Mouse (Mus musculus) ovary, postnatal 14 days (tissue): ENCODE measurements around the gene Trip12.

Experiments used
- DNase-seq: peaks from one replicate; pipeline ENCODE4 v3.0.0; 2022; ENCODE audit warnings: low spot score

Trip12 gene

GRCm38 (mm10) chr1:84777455-84777854, 62.9 kb downstream of the Trip12 start:
- DNase-seq = no peak

GRCm38 (mm10) chr1:84758843-84759242, 81.5 kb downstream of the Trip12 start:
- DNase-seq = no peak

DNA sequence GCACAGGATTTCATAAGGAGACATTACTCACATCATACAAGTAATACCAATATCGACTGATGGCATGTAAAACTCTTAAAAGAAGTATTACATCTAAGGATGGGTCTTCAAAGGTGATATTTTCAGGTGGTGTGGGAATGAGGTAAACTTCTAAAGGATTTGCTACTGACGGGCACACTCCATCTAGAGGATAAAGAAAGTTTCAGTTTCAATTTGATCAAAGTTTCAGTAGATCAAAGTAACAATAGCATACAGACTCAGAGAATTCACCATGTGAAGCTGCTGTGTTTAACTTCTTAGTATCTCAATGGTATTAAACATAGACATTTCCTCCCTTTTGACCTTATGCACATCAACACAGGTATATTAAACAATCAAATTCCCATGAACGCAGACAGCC, 98.2 kb downstream of the Trip12 start:
- no peak for DNase-seq

- no peak for DNase-seq
Measured at GRCm38 (mm10) chr1:84740080-84740479, 100.2 kb downstream of the Trip12 start.

GRCm38 (mm10) chr1:84737097-84737496, 103.2 kb downstream of the Trip12 start:
- no peak for DNase-seq

DNA sequence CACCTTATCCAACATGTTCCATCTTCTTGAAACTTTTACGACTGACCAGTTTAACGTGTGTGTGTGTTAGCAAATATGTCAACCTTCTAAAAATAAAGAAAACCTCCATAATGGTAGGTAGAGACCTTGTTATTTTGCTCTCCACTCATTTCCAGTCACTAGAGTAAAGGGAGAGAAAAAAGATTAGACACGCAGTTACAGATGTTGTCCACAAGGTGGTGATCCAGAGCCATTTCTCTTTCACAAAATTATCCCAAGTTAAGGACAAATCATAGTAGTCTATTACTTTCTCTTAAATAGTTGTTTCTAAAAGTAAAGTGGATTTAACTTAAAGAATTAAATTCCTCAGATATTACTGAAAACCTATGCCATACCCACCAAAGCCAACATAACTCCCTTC, 106.5 kb downstream of the Trip12 start:
- no peak for DNase-seq

DNA sequence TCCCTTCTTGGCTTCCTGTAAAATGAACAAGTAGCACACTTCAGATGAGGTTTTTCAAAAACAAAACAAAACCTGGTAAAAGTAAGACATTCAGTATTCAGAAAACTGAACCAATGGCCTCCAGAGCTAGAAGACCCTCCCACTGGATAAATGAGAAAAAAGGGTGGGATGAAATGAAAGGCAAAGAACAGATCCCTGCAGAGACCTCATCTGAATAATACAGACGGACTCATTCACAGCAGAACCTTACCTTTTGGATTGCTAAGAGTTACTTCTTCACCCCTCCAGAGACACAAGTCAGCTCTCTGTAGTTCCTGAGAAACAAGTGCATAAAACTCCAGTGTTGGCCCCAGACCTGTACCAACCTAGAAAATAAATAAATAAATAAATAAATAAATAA, 108.6 kb downstream of the Trip12 start:
- no peak for DNase-seq

DNA sequence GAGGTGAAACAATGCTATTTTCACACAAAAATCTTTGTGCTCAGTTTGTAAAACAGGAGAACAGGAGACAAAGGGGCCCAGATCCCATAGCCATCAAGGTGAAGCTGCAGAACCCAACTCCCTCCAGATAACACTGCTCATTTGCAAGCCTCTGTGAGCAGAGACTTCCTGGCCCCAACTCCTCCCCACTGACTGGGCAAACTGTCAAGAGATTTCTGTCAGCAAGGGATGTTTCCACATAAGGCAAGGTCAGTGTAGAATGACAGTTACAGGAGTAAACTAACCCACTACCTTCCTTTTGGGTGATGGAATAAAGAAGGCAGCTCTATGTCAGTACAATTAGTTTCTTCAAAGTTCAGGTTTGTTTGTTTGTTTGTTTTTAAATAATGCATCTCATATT, 117.5 kb downstream of the Trip12 start:
- DNase-seq = no peak

GRCm38 (mm10) chr1:84722371-84722770, 117.9 kb downstream of the Trip12 start:
- no peak for DNase-seq

DNA sequence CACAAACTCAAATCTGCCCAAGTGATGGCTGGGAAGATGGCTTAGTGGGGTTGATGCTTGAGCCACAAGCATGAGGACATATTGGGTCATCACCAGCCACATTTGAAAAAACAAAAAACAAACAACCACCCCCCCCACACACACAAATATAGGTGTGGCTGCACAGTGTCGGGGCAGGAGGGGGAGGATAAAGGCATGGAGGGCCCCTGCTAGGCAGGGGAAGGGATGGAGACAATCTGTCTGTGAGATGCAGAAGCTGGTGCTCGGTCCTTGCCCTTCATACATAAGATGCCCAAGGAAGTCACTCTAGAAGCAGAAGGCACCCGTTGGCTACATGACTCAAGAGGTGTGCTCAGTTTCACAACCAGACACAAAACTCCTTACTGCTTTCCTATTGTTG, 118.4 kb downstream of the Trip12 start:
- no peak for DNase-seq

DNA sequence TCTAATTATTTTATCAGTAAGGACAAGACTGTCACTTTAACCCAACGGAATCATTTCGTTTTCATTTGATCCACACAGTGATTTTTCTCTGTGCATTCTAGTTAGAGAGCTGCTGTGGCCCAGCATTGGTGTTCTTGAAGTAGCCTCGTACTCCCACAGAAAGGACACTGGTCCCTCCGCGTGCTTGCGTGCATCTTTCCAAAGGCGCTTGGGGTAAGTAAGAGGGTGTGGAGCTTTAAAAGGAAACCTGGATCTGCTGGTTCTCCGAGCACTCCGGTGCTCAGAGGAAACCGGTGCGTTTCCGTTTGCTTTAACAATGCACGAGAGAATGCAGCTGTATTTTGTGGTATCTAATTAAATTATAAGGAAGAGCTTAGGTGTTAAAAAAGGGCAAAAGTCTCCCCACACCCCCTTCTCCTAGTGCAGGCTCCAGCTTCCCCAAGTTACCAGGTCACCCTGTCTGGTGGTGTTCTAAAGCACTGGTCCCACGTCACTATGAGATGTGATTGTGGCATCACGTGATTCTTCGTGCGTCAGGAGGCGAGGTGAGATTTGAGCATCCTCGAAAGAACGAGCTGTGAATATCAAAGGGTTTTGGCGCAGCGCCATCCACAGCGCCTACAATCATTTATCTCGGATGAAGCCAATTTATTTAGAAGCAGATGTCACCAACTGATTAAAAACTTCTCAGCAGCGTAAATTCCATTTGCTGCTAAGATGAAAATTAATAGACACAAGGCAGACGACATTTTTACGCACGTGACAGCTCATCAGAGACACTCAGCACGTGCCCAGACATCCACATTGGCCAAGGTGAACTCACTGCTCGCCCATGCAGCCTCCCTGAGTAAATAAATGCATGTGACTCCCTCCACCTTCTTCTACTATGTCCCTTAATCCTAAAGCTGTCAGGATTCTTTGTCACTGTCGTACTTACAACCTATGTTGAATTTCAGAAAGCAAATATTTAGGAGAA, 130.2 kb downstream of the Trip12 start:
- DNase-seq = no peak

DNA sequence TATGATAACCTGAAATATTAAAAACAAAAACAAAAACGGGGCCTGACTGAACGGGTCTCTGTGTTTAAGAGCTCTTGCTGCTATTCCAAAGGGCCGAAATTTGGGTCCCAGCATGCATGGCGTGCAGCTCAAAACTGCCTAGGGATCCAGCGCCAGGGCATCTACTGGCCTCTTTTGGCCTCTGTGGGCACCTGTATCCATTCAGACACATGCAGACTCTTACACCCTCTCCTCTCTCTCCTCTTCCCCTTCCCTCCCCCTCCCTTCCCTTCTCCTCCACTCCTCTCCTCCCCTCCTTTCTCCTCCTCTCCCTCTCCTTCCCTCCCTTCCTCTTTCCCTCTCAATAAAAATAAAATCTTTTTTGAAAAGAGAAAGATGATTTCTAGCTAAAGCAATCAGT, 130.9 kb downstream of the Trip12 start:
- no peak for DNase-seq

GRCm38 (mm10) chr1:84700254-84700653, 140.1 kb downstream of the Trip12 start:
- no peak for DNase-seq

- no peak for DNase-seq
Measured at GRCm38 (mm10) chr1:84697136-84697535, 143.2 kb downstream of the Trip12 start.

- peak; percentile 79 for DNase-seq
Measured at GRCm38 (mm10) chr1:84695517-84696411, 144.6 kb downstream of the Trip12 start, which contains the start of gene Dner. Dner (minus strand) TSS chr1:84696221.

DNA sequence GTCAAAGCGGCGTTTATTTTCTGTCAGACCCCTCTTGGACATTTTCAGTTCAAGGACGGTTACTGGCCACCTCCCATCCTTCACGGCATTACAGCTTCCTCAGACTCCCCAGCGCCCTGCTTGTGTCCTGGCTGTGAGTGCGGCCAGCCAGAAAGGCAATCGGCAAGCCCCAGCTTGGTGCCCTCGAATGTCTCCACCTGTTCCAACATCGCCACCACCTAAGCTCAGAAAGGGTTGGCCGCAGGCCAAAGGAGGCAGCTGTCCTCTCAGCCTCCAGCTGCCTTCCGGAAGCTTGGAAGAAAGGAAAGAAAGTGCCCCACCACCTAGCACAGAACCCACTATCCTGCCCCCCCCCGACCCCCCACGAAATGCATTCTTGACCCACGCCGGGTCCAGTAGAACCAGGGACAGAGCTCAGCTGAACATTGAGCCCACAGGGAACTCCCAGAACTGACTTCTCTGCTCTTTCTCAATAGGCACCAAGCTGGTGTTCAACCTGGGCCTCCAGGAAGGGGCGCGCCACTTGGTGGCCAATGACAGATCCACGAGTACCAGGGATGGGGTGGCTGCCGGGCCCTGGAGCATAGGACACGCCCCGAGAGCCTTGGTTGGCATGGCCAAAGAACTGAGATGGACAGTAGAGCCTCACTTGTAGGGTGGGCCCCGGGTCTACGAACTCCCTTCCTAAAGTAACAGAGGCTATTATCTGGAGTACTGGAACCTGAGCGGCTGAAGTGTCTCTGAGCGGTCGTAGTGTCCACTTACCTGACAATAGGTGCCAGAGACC, 145.4 kb downstream of the Trip12 start:
- DNase-seq = no peak

GRCm38 (mm10) chr1:84677910-84678309, 162.4 kb downstream of the Trip12 start:
- no peak for DNase-seq
